Mouse (Mus musculus) spleen, adult 2 months (tissue): Measurements from ENCODE around the gene Pvalb. TPM values are rescaled to one million over a fixed set of nuclear protein-coding genes. Genes with fewer than 3 reads are reported as not detected.

ENCODE experiments used
- DNase-seq, 2 experiments: peaks; one replicate each; pipeline versions ENCODE4 v3.0.0 to v3.0.0-alpha.2; 2012 to 2021; ENCODE audit warnings: low spot score in 2 of 2, low read depth in 1 of 2
- H3K27ac ChIP-seq: fragments of 200-500 bp; 2 replicates; pipeline ENCODE4 v1.5.1; 2012; ENCODE audit warnings: low read length, inconsistent platforms; ENCODE audit not compliant: insufficient read depth
- H3K27me3 ChIP-seq: fragments of 200-500 bp; 2 replicates; pipeline ENCODE4 v1.6.1; 2012; ENCODE audit warnings: mild to moderate bottlenecking, moderate library complexity, low read length, inconsistent platforms; ENCODE audit not compliant: control insufficient read depth, insufficient read depth
- H3K36me3 ChIP-seq: fragments of 200-500 bp; 2 replicates; pipeline ENCODE4 v1.6.1; 2012; ENCODE audit warnings: mild to moderate bottlenecking, low read length, inconsistent platforms; ENCODE audit not compliant: control insufficient read depth, insufficient read depth
- H3K4me1 ChIP-seq: fragments of 200-500 bp; 2 replicates; pipeline ENCODE4 v1.6.1; 2011; ENCODE audit warnings: inconsistent platforms; ENCODE audit not compliant: control insufficient read depth, insufficient read depth, insufficient read length
- H3K4me3 ChIP-seq: fragments of 200-500 bp; 2 replicates; pipeline ENCODE4 v1.5.1; 2011; ENCODE audit warnings: mild to moderate bottlenecking, inconsistent platforms; ENCODE audit not compliant: insufficient read depth, insufficient read length; ENCODE audit errors: extremely low read depth
- CTCF ChIP-seq: fragments of 200-500 bp; IDR thresholded peaks from 2 replicates; pipeline ENCODE4 v1.5.1; 2011; ENCODE audit warnings: mild to moderate bottlenecking, inconsistent platforms; ENCODE audit not compliant: insufficient read depth, insufficient read length, insufficient replicate concordance; ENCODE audit errors: extremely low read depth
- POLR2A ChIP-seq: fragments of 200-500 bp; IDR thresholded peaks from 2 replicates; pipeline ENCODE4 v1.6.1; 2011; ENCODE audit warnings: low read depth, low read length, inconsistent platforms
- WGBS: fragments of 180-500 bp; shearing (Covaris S2); methylation state at CpG from one replicate; pipeline ENCODE4 v1.1.7; 2018; 5-methylcytosine and 5-hydroxymethylcytosine counted together
- polyA plus RNA-seq: library from polyadenylated mRNA; depleted of rRNA; stranded (reverse); fragments of >200 nt; gene quantifications from 2 replicates; pipeline ENCODE4 v1.2.3, GENCODE M21; 2012; rRNA removed

Pvalb gene
- not detected in 2 replicates for polyA plus RNA-seq

DNA sequence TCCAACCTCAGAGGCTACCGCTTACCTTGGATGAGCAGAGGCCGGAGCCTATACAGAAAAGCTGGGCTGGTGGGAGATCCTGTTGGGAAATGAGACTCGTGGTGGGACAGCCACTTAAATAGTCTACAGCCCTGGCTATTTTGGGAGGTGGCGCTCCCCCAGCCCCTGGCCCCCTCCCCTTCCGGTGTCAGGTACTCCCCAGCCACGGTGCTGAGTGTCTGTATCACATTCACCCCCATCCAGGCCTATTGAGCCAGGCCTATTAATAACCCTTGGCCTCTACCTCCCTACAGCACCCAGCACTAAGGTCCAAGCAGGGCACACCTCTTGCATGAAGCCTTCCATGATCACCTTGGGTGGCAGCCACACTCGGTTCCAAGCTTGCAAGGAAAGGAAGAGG, at the start of gene Pvalb:
Gene Pvalb, minus strand, starts transcription at position 89 of the 400 bp plus-strand sequence.
- H3K27ac ChIP-seq: no peak within 1 kb of the TSS
- H3K36me3 ChIP-seq: no peaks in the 10 kb centered on the region
- H3K4me3 ChIP-seq: no peak within 1 kb of the TSS
- peaks cover 6% of the 10 kb centered on the region for H3K27me3 ChIP-seq
- WGBS: 89% methylated on average over 7 of the region's 7 CpGs
- no peak for DNase-seq
- H3K4me1 ChIP-seq: 0 out of 2 replicates have a peak, but pooled peaks cover 5% of the 10 kb centered on the region
- TF ChIP-seq CTCF (no peak), POLR2A (no peak)

DNA sequence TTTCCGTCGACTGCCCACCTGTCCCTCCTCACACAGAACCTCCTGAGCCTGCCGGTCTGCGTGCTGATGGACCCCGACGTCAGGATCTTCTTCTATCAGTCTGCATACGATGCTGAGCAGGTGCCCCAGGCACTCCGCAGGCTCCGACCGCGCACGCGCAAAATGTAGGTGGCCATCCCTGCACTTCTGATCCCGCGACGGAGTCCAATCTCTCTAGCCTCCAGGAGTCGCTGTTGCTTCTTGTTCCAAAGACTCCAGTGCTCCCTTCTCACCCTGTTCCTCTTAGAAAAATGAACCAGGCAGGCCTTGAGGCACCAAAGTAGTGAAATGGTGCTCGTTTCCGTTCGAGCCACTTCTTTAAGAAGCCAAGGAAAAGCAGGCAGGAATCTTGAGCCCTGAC, 48.6 kb upstream of the Pvalb start:
- no peak for DNase-seq
- TF ChIP-seq CTCF (no peak), POLR2A (no peak)
- Histone ChIP-seq H3K36me3 (peaks cover 37% of the 10 kb centered on the region), H3K4me1 (peaks cover 9% of the 10 kb centered on the region; the same call in 1 of the 2 replicates), H3K27ac (no peak overlapping the region), H3K27me3 (no peaks in the 10 kb centered on the region), H3K4me3 (no peak overlapping the region)
- 85% methylated on average over 20 of the region's 20 CpGs for WGBS

DNA sequence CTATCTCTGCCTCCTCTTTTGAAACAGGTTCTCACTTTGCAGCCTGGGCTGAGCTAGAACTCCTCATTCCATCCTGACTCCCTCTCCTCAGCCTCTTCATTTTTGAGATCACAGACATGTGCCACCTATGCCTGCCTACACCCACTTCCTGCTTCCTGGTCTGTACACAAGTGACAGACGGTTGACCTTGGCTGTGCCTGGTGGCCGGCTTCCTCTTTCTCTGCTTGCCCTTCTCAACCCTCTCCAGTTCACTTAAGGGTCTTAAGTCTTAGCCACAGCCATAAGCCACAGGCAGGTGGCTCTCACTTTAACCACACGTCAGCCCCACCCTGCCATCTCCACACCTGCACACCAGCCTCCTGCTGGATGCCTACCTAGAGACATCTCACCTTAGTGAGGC, 42.2 kb upstream of the Pvalb start:
- H3K36me3 ChIP-seq: peaks cover 12% of the 10 kb centered on the region
- peaks cover 37% of the 10 kb centered on the region; the same call in 1 of the 2 replicates for H3K4me1 ChIP-seq
- no peak overlapping the region for H3K4me3 ChIP-seq
- DNase-seq: peak; percentile 42 to 70
- no peaks in the 10 kb centered on the region for H3K27me3 ChIP-seq
- TF ChIP-seq POLR2A (no peak), CTCF (no peak)
- peak overlapping the region; percentile 90 for H3K27ac ChIP-seq
- 7% methylated on average over 3 of the region's 3 CpGs for WGBS

DNA sequence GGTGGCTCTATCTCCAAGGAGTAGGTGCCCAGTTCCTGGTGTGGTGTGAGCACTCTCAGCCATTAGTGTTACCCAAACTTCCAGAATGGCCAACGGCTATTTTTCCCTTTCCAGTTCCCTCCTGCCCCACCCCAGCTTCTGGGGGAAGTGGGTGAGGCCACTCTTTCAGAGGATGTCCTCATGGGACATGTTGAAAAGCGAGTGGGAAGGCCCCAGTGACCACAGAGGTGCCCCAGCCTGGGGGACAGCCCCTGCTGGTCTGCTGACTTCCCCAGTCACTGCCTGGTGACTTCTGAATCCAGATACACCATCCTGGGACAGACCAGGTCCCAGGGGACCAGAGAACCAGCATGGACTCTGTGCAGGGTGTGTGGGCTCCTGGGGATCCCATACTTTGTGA, 41.5 kb upstream of the Pvalb start:
- 14% methylated on average over 2 of the region's 2 CpGs for WGBS
- TF ChIP-seq POLR2A: no peak
- peak in 1 of 2 experiments; percentile 66 for DNase-seq
- Histone ChIP-seq H3K4me3 (no peak overlapping the region), H3K4me1 (peaks cover 43% of the 10 kb centered on the region; the same call in 1 of the 2 replicates), H3K27ac (peak overlapping the region; percentile 90), H3K36me3 (peaks cover 11% of the 10 kb centered on the region), H3K27me3 (no peaks in the 10 kb centered on the region)

GRCm38 (mm10) chr15:78246143-78247116, 40.2 kb upstream of the Pvalb start:
- Histone ChIP-seq H3K27ac (peak overlapping the region; percentile 90), H3K27me3 (no peaks in the 10 kb centered on the region), H3K4me3 (peak overlapping the region; percentile 26; the same call in 1 of the 2 replicates), H3K4me1 (peaks cover 47% of the 10 kb centered on the region; the same call in 1 of the 2 replicates), H3K36me3 (peaks cover 6% of the 10 kb centered on the region)
- 63% methylated on average over 18 of the region's 18 CpGs for WGBS
- no peak for DNase-seq
- TF ChIP-seq CTCF (no peak), POLR2A (no peak)

- WGBS: 12% methylated on average over 7 of the region's 7 CpGs
- Histone ChIP-seq H3K27ac (peak within 1 kb of the TSS; percentile 90), H3K36me3 (no peaks in the 10 kb centered on the region), H3K27me3 (no peaks in the 10 kb centered on the region), H3K4me1 (peaks cover 47% of the 10 kb centered on the region; the same call in 1 of the 2 replicates), H3K4me3 (peak within 1 kb of the TSS; percentile 61)
- DNase-seq: peak; percentile 81 to 85
- TF ChIP-seq POLR2A (peak; percentile 76), CTCF (no peak)
Measured at GRCm38 (mm10) chr15:78244695-78245492, 38.7 kb upstream of the Pvalb start, which contains the start of gene Ncf4. TSS of gene Ncf4 (plus strand) at chr15:78244801.
